Mouse (Mus musculus) erythroblast, embryonic 14.5 days (primary cell): ENCODE results near the gene Lsm12.

ENCODE experiments used
- GATA1 ChIP-seq: IDR thresholded peaks from 2 replicates; pipeline ENCODE4 v1.6.1; 2012; ENCODE audit warnings: low read length, inconsistent platforms, mixed read lengths
- TAL1 ChIP-seq: IDR thresholded peaks from 3 replicates; pipeline ENCODE4 v1.6.1; 2012; ENCODE audit warnings: low read length, inconsistent platforms, mixed read lengths

GRCm38 (mm10) chr11:102134516-102134915, 50.6 kb downstream of the Lsm12 start:
- TF ChIP-seq GATA1: no peak
- TF ChIP-seq TAL1: no peak
